Mouse (Mus musculus): ENCODE results near the gene Fbxl13. TPM values are rescaled to one million over a fixed set of nuclear protein-coding genes. Genes with fewer than 3 reads are reported as not detected.
"Not testable (repeated sequence)": the region's sequence is repeated elsewhere in the genome, so short reads cannot be mapped to it uniquely, and the experiment has no call there.

Fbxl13 gene
- total RNA-seq, 4 experiments from 2014 or later: 0.19 to 0.52 (median 0.21) TPM; not detected in 1

DNA sequence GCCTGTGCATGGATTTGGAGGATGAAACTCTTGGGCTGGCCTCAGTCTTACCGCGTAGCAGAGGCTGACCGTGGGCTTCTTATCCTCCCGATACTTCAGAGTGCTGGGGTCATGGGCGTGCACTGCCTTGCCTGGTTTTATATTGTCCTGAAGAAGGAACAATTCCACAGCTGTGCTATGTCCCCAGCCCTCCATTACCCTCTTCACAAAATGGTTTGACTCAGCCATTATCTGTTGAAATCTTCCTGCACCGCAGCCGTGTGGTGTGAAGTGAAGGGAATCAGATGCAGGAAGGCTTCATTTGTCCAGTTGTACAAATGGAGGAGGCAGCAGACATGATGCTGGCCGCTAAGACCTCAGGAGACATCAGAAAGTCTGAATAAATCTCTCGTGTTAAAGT lies 11.5 kb upstream of the Fbxl13 start:
- no peak for DNase-seq

- no peak for DNase-seq
These were observed 6.6 kb upstream of the Fbxl13 start for GRCm38 (mm10) chr5:21651885-21652612.

DNA sequence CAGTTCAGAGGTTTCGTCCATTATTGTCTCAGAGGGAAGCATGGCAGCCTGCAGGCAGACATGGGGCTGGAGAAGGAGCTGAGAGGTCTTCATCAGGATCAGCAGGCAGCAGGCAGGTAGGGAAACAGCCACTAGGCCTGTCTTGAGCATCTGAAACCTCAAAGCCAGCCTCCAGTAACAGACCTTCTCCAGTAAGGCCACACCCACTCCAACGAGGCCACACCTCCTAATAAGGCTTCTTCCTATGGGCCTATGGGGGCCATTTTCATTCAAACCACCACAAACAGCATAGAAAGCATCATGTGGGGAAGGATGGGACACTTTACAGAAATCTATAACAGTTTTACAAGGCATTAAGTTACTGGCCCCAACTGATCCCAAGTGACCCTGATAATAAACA lies 5.3 kb upstream of the Fbxl13 start:
- no peak for DNase-seq

- DNase-seq: no peak
These were observed 678 bp upstream of the Fbxl13 start for GRCm38 (mm10) chr5:21646133-21646491.

- no peak for DNase-seq
These were observed 469 bp downstream of the Fbxl13 start for GRCm38 (mm10) chr5:21644891-21645438.

DNA sequence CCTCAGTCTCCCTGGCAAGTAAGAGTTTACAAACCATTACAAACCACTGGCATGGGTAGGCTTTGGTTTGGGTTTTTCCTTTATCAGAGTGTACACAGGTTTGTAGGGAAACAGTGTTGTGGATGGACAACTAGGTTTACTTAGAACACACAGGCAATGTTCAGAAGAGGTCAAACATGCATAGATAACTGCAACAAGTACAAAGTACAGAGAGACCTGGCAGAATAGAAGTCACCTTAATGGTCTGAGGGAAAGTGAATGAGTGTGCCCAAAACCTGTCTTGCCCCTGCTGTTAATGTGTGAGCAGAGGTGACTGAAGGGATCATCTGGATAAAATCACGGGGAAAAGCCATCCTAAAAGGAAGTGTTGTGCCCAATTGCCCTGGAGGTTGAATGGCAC lies 1.8 kb downstream of the Fbxl13 start:
- DNase-seq: no peak

DNA sequence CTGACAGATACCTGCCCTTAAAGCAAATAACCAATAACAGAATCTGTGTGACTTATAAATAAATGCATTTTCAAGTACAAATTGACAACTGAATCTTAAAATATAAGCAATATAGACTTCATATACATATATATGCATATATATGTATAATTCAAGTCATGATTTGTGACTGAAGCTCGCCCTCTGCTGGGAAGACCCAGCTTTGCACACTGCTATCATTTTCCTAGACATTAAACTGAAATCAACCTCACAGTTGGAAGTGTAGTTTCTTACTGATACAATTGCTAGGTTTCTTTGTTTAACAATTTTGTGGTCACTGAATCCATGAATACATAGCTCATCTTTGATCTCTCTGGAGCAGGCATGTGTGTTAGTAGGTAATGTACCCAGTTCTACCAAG lies 4.5 kb downstream of the Fbxl13 start:
- no peak for DNase-seq

- no peak for DNase-seq
These were observed 19.5 kb downstream of the Fbxl13 start for GRCm38 (mm10) chr5:21625916-21626315.

GRCm38 (mm10) chr5:21616450-21617009 lies 28.9 kb downstream of the Fbxl13 start:
- DNase-seq: no peak

DNA sequence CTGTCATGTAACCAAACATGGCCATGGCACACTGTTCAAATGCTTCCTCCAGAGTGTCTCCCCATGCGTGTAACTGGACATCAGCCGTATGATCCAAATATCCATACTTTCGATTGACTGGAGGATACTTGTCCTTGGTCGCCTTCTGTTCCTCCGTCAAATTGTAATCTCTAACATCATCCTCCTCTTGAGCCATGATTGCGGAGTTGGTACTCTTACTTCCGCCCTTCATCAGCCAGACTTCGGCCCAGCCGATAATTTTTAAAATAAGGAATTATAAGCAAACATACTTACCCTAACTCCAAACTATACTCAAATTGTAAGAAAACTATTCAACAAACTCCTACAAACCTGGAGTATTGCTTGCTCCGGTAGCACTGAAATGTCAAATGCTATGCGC lies 31.1 kb downstream of the Fbxl13 start:
- not testable (repeated sequence) for DNase-seq

DNA sequence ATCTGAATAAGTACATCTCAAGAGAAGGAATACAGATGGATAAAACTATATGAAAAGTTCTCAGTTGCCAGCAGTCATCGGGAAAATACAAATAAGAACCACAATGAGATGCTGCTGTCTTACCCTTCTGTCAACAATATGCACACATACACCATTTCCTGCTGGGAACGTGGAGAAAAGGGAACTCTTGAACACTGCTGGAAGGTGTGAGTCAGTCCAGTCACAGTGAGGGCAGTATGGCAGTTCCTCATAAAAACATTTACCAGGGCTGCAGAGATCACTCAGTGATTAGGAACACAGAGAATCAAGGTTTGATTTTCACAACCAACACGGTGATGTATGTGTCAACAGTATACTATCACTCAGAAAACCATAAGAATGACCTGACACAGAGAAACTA lies 34.4 kb downstream of the Fbxl13 start:
- DNase-seq: no peak

- DNase-seq: peak; percentile 21
These were observed 36.8 kb downstream of the Fbxl13 start for GRCm38 (mm10) chr5:21608311-21609304.

GRCm38 (mm10) chr5:21605936-21606335 lies 39.5 kb downstream of the Fbxl13 start:
- peak; percentile 23 for DNase-seq

DNA sequence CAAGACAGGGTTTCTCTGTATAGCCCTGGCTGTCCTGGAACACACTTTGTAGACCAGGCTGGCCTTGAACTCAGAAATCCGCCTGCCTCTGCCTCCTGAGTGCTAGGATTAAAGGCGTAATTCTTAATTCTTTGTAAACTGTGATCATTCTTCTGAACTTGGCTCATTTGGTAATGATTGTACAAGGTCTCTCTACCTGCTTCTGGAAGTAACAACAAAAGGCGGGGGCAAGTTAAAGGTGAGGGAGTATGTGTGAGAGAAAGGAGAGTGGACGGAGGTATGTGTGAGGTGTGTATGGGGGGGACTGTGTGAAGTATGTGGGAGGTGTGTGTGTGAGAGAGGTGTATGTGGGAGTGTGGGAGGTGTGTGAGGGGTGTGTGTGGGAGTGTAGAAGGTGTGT lies 45.5 kb downstream of the Fbxl13 start:
- DNase-seq: no peak

- DNase-seq: not testable (repeated sequence)
These were observed 45.9 kb downstream of the Fbxl13 start for GRCm38 (mm10) chr5:21599536-21599935.

DNA sequence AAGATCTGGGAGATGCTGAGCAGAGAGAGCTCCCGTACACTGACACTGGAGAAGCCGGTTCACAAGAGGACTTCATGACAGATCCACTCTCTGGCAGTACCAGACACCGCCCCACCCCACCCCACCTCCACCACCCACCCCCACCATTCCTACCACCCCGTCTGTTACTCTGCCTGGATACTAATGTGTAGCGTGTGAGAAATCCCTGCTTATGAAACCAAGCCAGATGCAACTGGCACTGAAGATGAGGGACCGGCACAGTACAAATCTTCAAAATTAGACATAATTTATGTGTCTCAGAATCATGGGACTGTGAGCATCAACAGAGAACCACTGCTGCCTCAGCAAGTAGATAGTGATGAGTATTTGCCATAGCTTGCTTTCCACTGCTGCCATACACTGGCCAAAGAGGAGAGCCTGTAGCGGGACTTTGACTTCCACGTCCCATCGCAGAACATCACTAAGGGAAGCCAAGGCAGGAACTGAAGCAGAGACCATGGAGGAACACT lies 52.2 kb downstream of the Fbxl13 start:
- DNase-seq: no peak

DNA sequence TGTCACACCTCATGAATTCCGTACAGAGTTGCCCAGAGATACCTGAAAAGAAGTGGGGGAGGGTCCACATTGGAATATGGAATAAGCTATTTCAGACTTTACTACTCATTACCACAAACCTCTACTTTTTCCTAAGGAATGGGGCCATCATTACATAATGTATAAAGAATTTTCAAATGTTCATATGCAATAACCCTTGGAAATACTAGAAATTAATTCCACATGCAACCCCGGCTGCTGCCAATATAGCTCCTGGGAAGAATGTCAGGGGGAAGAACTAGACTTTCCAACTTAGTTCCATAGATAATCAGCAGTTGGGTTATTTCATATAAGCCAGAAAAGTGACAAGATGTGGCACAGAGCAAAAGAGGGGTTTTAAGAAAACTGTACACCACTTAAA lies 53.3 kb downstream of the Fbxl13 start:
- no peak for DNase-seq

DNA sequence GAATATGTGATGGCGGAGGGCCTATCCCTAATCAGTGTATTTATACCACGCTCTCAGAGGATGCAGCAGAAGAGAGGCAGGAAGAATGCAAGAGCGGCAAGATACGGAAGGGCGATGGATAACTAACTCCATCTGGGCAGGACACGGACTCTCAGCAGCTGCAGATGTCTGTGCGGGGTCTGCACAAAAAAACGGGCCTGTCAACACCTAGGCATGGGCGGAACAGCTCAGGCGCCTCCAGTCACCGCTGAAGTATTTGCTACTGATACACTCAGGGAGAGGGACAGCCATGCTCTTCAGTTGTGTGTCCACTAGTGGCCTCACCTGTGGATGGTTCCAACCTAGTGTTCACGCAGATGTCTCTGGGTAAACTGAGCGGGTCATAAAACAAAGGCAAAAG lies 57.2 kb downstream of the Fbxl13 start:
- no peak for DNase-seq

GRCm38 (mm10) chr5:21587683-21588082 lies 57.8 kb downstream of the Fbxl13 start:
- no peak for DNase-seq

DNA sequence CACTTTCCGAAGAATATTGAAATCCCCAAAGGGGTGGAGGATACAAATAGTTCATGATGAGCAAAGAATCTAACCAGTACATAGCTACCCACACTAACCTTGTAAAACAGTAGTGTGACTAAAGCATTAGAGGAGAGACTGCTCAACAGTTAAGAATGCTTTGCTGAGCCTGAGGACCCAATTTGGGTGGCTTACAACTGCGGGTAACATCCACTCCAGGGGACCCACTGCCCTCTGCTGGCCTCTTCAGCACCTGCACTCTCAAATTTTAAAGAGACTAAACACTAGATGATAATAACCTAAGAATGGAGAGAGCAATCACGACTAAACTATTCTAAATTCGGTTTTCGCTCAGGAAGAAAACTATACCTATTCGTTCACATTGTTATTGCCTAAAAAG lies 58.7 kb downstream of the Fbxl13 start:
- DNase-seq: peak; percentile 17

GRCm38 (mm10) chr5:21578136-21578535 lies 67.3 kb downstream of the Fbxl13 start:
- no peak for DNase-seq

DNA sequence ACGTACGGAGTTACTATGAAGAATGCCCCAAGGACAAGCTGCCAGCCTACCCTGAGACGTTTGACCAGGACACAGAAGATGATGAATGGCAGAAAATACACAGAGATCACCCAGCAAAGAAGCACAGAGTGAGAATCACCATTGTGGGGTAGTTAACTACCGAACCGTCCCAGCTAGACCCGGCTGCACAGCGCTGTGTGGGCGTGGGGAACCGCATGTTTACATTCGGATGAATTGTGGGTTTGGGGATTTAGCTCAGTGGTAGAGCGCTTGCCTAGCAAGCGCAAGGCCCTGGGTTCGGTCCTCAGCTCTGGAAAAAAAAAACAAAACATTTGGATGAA lies 70.3 kb downstream of the Fbxl13 start:
- no peak for DNase-seq
